Mouse (Mus musculus): ENCODE data around the gene Slc39a2. TPM values are rescaled to one million over a fixed set of nuclear protein-coding genes. Genes with fewer than 3 reads are reported as not detected.

Slc39a2 gene
- polyA plus RNA-seq, 1 experiment from 2014 or later: 0.48 TPM

DNA sequence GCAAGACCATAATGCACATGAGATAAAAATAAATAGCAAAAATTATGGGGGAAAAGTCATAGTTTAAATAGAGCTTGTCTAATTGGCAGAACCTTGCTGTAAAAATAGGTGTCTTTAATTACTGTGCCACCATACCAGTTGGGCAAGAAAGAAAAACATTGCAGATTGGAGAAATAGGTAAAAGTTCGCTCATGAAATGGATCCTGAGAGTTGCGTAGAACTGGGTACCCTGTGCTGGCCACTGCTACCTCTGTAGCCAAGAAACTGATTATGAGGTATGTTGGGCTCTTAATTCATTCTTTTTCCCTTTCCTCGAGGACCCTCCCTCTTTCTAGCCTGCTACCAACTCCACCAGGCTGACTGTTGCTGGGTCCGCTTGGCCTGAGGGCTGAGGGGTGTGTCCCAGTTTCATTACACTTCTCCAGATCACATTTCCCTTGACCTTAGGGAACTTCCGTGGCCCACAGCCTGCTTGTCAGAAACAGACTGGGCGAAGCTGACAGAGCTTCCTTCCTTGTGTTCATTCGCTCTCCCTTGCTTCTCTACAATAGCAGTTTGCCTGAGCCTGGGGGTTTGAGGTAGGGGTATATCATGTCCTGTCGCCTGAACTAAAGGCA lies 48.4 kb downstream of the Slc39a2 start:
- peaks cover 6% of the 10 kb centered on the region; the same call in 1 of the 2 replicates for H3K9me3 ChIP-seq
- no peak for ATAC-seq (ENCODE audit: extremely low read depth, insufficient number of reproducible peaks, low FRiP score, low TSS enrichment)
- H3K4me3 ChIP-seq: no peak overlapping the region
- no peaks in the 10 kb centered on the region for H3K27me3 ChIP-seq (replicated peaks)
- no peak overlapping the region for H3K27ac ChIP-seq (replicated peaks)
- H3K4me1 ChIP-seq: peaks cover 6% of the 10 kb centered on the region; the same call in 1 of the 2 replicates
- no peak overlapping the region for H3K4me2 ChIP-seq
- no peak overlapping the region for H3K9ac ChIP-seq
- H3K36me3 ChIP-seq: no peaks in the 10 kb centered on the region
- WGBS: 49% methylated on average over 8 of the region's 8 CpGs

DNA sequence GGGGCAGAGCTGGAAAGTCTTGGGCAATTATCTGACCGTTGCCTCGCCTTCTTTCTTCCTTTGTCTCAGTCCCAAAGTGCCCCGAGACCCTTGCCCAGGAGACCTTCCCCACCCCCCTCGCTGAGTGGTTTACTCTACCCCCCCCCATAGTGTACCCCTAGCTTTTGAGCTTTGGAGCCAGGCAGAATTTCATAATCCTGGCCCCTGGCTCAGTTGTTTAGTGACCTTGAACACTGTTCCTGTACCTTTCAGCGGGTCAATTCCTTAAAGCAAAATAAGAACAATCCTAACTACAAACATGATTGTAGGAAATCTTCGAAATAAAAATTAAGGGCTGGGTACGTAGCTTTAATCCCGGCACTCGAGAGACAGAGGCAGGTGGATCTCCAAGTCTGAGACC lies 48.9 kb downstream of the Slc39a2 start:
- ATAC-seq (ENCODE audit: extremely low read depth, insufficient number of reproducible peaks, low FRiP score, low TSS enrichment): no peak
- no peaks in the 10 kb centered on the region for H3K36me3 ChIP-seq
- H3K4me2 ChIP-seq: no peak overlapping the region
- no peak overlapping the region for H3K9ac ChIP-seq
- WGBS: 67% methylated on average over 9 of the region's 9 CpGs
- H3K9me3 ChIP-seq: peaks cover 6% of the 10 kb centered on the region; the same call in 1 of the 2 replicates
- H3K27me3 ChIP-seq (replicated peaks): no peaks in the 10 kb centered on the region
- no peak overlapping the region for H3K27ac ChIP-seq (replicated peaks)
- H3K4me1 ChIP-seq: peaks cover 6% of the 10 kb centered on the region; the same call in 1 of the 2 replicates
- no peak overlapping the region for H3K4me3 ChIP-seq

DNA sequence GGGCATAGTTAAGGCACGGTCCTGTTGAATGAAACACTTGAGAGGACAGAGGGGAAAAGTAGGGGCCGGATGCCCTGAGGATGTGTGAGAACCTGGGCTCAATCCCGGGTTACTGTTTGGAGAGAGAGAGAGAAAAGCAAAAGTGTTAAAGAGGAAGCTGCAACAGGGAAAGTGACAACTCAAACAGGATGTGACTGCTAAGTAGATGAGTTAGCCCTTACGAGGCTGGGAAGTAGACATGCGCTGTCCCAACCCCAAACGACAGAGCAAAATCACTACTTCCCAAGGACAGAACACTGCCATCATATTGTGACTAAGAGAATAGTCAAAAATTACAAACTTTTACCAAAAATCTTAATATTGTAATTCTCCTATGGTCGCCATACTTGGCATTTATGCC lies 49.5 kb downstream of the Slc39a2 start:
- Histone ChIP-seq H3K4me1 (peaks cover 6% of the 10 kb centered on the region; the same call in 1 of the 2 replicates), H3K9ac (no peak overlapping the region)
- WGBS: 52% methylated on average over 7 of the region's 7 CpGs

DNA sequence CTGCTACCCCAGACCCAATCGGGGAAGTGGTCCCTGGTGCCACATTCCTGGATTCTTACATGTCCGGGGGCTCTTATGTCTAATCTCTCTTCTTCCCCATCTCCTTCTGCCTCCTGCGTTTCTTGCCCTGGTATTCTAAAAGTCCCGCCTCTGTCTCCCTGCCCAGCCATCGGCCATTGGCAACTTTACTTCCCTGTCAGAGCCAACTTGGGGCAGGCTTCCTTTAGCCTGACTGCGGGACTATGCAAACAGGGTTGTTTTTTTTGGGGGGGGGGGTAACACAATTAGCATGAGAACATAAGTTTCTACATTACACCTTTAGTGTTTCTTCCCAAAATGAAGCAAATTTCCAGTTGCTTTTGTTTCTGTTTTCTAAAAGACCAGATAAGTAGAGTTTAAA lies 50.6 kb downstream of the Slc39a2 start:
- no peaks in the 10 kb centered on the region; the same call in 1 of the 2 replicates for H3K9me3 ChIP-seq
- peaks cover 6% of the 10 kb centered on the region; the same call in 1 of the 2 replicates for H3K4me1 ChIP-seq
- H3K27me3 ChIP-seq (replicated peaks): no peaks in the 10 kb centered on the region
- WGBS: 54% methylated on average over 6 of the region's 6 CpGs
- no peak overlapping the region for H3K9ac ChIP-seq
- H3K4me3 ChIP-seq: no peak overlapping the region
- no peak for ATAC-seq (ENCODE audit: extremely low read depth, insufficient number of reproducible peaks, low FRiP score, low TSS enrichment)
- H3K27ac ChIP-seq (replicated peaks): no peak overlapping the region
- no peak overlapping the region for H3K4me2 ChIP-seq
- H3K36me3 ChIP-seq: no peaks in the 10 kb centered on the region

More for the DNA sequence above, 49.5 kb downstream of the Slc39a2 start:
- Histone ChIP-seq H3K9me3 (peaks cover 6% of the 10 kb centered on the region; the same call in 1 of the 2 replicates), H3K27me3 (replicated peaks) (no peaks in the 10 kb centered on the region), H3K4me3 (no peak overlapping the region), H3K4me2 (no peak overlapping the region), H3K36me3 (no peaks in the 10 kb centered on the region), H3K27ac (replicated peaks) (no peak overlapping the region)
- no peak for ATAC-seq (ENCODE audit: extremely low read depth, insufficient number of reproducible peaks, low FRiP score, low TSS enrichment)

Other genes with a start within 250 kb of the Slc39a2 start
- gene Gm17079, start 197.4 kb upstream of the Slc39a2 start, polyA plus RNA-seq (2015; fragmentation: Nextera tagmentation; extraction: Ambion mirVana): not detected in 2 replicates
- gene Gm5800, start 175.7 kb upstream of the Slc39a2 start, polyA plus RNA-seq (2015; fragmentation: Nextera tagmentation; extraction: Ambion mirVana): not detected in 2 replicates
- not detected in 2 replicates for gene Ang4, start 119.3 kb upstream of the Slc39a2 start, polyA plus RNA-seq (2015; fragmentation: Nextera tagmentation; extraction: Ambion mirVana)
- gene AY358078, start 92.8 kb upstream of the Slc39a2 start, polyA plus RNA-seq (2015; fragmentation: Nextera tagmentation; extraction: Ambion mirVana): not detected in 2 replicates
- not detected in 2 replicates for gene Ear6, start 39.2 kb upstream of the Slc39a2 start, polyA plus RNA-seq (2015; fragmentation: Nextera tagmentation; extraction: Ambion mirVana)
- gene Mettl17, start 8.0 kb upstream of the Slc39a2 start, polyA plus RNA-seq (2015; fragmentation: Nextera tagmentation; extraction: Ambion mirVana): 38.3 and 40.5 TPM in 2 replicates
- gene Ndrg2, start 21.3 kb downstream of the Slc39a2 start, polyA plus RNA-seq (2015; fragmentation: Nextera tagmentation; extraction: Ambion mirVana): 223 and 248 TPM in 2 replicates
- gene Tppp2, start 25.5 kb downstream of the Slc39a2 start, polyA plus RNA-seq (2015; fragmentation: Nextera tagmentation; extraction: Ambion mirVana): not detected in 2 replicates
- gene Rnase13, start 29.9 kb downstream of the Slc39a2 start, polyA plus RNA-seq (2015; fragmentation: Nextera tagmentation; extraction: Ambion mirVana): not detected in 2 replicates
- gene Arhgef40, start 91.8 kb downstream of the Slc39a2 start, polyA plus RNA-seq (2015; fragmentation: Nextera tagmentation; extraction: Ambion mirVana): 63.9 and 69.5 TPM in 2 replicates
- 0.43 and 1.1 TPM in 2 replicates for gene Tmem253, start 122.8 kb downstream of the Slc39a2 start, polyA plus RNA-seq (2015; fragmentation: Nextera tagmentation; extraction: Ambion mirVana)
- 14.5 and 15.6 TPM in 2 replicates for gene Zfp219, start 127.8 kb downstream of the Slc39a2 start, polyA plus RNA-seq (2015; fragmentation: Nextera tagmentation; extraction: Ambion mirVana)
- gene Olfr221, start 149.6 kb downstream of the Slc39a2 start, polyA plus RNA-seq (2015; fragmentation: Nextera tagmentation; extraction: Ambion mirVana): not detected in 2 replicates
- gene Hnrnpc, start 211.1 kb downstream of the Slc39a2 start, polyA plus RNA-seq (2015; fragmentation: Nextera tagmentation; extraction: Ambion mirVana): 340 and 392 TPM in 2 replicates
- gene Rpgrip1, start 217.8 kb downstream of the Slc39a2 start, polyA plus RNA-seq (2015; fragmentation: Nextera tagmentation; extraction: Ambion mirVana): 37.7 and 38.8 TPM in 2 replicates